Mouse (Mus musculus): ENCODE measurements at regions not wholly inside any gene's neighbourhood (a gene's known extent, or its start where the extent isn't known, plus 50 kb on each side); places are given as distances from the start of the nearest gene placed in this dataset.

- in situ Hi-C loops (cut with MboI, MseI): no loop called here
These were observed 92.9 kb upstream of the Tbc1d5 start for GRCm38 (mm10) chr17:51272025-51272424.

- in situ Hi-C loops (cut with MboI, MseI): no loop called here
These were observed 83.8 kb upstream of the Tbc1d5 start for GRCm38 (mm10) chr17:51262946-51263345.

GRCm38 (mm10) chr17:51262404-51262803, 83.3 kb upstream of the Tbc1d5 start:
- in situ Hi-C loops (cut with MboI, MseI): no loop called here

- in situ Hi-C loops (cut with MboI, MseI): no loop called here
These were observed 79.2 kb upstream of the Tbc1d5 start for GRCm38 (mm10) chr17:51258316-51258715.

- in situ Hi-C loops (cut with MboI, MseI): no loop called here
These were observed 69.4 kb upstream of the Tbc1d5 start for GRCm38 (mm10) chr17:51248543-51248942.

GRCm38 (mm10) chr17:51246038-51246437, 66.9 kb upstream of the Tbc1d5 start:
- in situ Hi-C loops (cut with MboI, MseI): no loop called here

GRCm38 (mm10) chr17:51240360-51240993, 61.3 kb upstream of the Tbc1d5 start:
- in situ Hi-C loops (cut with MboI, MseI): no loop called here

- in situ Hi-C loops (cut with MboI, MseI): no loop called here
These were observed 60.3 kb upstream of the Tbc1d5 start for GRCm38 (mm10) chr17:51239465-51239864.
